ENCODE assay signal across 12 mouse cellular contexts in genomic region chr13:81801121-81801520, GRCm38 (mm10). TPM values are rescaled to one million over a fixed set of nuclear protein-coding genes. Genes with fewer than 3 reads are reported as not detected.
DNase-seq lines count a peak whose midpoint lies in the region; ATAC-seq lines count a peak whose summit lies in the region.
"Had no signal": no experiment of that assay in that cellular context is flagged by ENCODE, and none has a peak within 500 bp of the region (broad histone marks: within the 10 kb centered on the region; RNA-seq: fewer than 3 reads in every experiment).

No protein-coding gene starts in this region.

- peak; percentile 74 for DNase-seq in midbrain, embryonic 11.5 days (ENCODE audit: low spot score, missing footprints)
- DNase-seq in adipocyte (ENCODE audit: low spot score) = peak; percentile 45
- DNase-seq in retina, postnatal 1 day = peak; percentile 54
- no peak for DNase-seq in gastrocnemius, adult 18-20 months (ENCODE audit: low spot score)
- DNase-seq in spleen, postnatal 4 days (ENCODE audit: low spot score in 2 of 2) = no peak
- DNase-seq: kidney, postnatal 10 days had no signal

- H3K4me1 ChIP-seq in heart, embryonic 13.5 days = peaks cover 7% of the 10 kb centered on the region; the same call in 1 of the 2 replicates
- H3K4me1 ChIP-seq in heart, embryonic 11.5 days (ENCODE audit: control insufficient read depth, insufficient read depth, low read length) = no peaks in the 10 kb centered on the region
- H3K4me1 ChIP-seq in midbrain, embryonic 11.5 days (ENCODE audit: control insufficient read depth, insufficient read depth, low read length) = no peaks in the 10 kb centered on the region
- H3K4me1 ChIP-seq in midbrain, embryonic 13.5 days (replicated peaks) = no peaks in the 10 kb centered on the region
- H3K4me1 ChIP-seq: limb, embryonic 15.5 days had no signal

- H3K27ac ChIP-seq in heart, embryonic 13.5 days (replicated peaks) = no peak overlapping the region
- H3K27ac ChIP-seq in heart, embryonic 11.5 days (ENCODE audit: low read depth, low read length) = no peak overlapping the region
- no peak overlapping the region for H3K27ac ChIP-seq in midbrain, embryonic 11.5 days (ENCODE audit: low read depth, low read length)
- no peak overlapping the region for H3K27ac ChIP-seq in midbrain, embryonic 13.5 days
- H3K27ac ChIP-seq: limb, embryonic 15.5 days had no signal

- H3K9ac ChIP-seq in heart, embryonic 13.5 days = no peak overlapping the region
- H3K9ac ChIP-seq in heart, embryonic 11.5 days (ENCODE audit: low read depth, low read length) = no peak overlapping the region
- H3K9ac ChIP-seq in midbrain, embryonic 11.5 days (ENCODE audit: low read length) = no peak overlapping the region
- no peak overlapping the region for H3K9ac ChIP-seq in midbrain, embryonic 13.5 days (replicated peaks)
- H3K9ac ChIP-seq: heart, embryonic 12.5 days; limb, embryonic 15.5 days had no signal

- ATAC-seq in heart, embryonic 13.5 days (ENCODE audit: extremely low read depth, insufficient number of reproducible peaks, low FRiP score, low TSS enrichment) = no peak
- ATAC-seq in heart, embryonic 11.5 days (replicated peaks; ENCODE audit: insufficient number of reproducible peaks, low FRiP score, low TSS enrichment) = no peak
- no peak for ATAC-seq in midbrain, embryonic 11.5 days (ENCODE audit: low FRiP score)
- no peak for ATAC-seq in midbrain, embryonic 13.5 days

- WGBS in heart, embryonic 13.5 days = 33% methylated on average over 3 of the region's 3 CpGs
- 42% methylated on average over 3 of the region's 3 CpGs for WGBS in heart, embryonic 11.5 days (ENCODE audit: insufficient replicate concordance)
- 46% methylated on average over 3 of the region's 3 CpGs for WGBS in midbrain, embryonic 11.5 days
- 52% methylated on average over 3 of the region's 3 CpGs for WGBS in midbrain, embryonic 13.5 days

- peak overlapping the region; percentile 40; the same call in 1 of the 2 replicates for H3K4me2 ChIP-seq in heart, embryonic 13.5 days
- no peak overlapping the region for H3K4me2 ChIP-seq in heart, embryonic 11.5 days
- no peak overlapping the region for H3K4me2 ChIP-seq in midbrain, embryonic 11.5 days
- H3K4me2 ChIP-seq in midbrain, embryonic 13.5 days (replicated peaks) = no peak overlapping the region
- H3K4me2 ChIP-seq: heart, embryonic 12.5 days; limb, embryonic 15.5 days had no signal

- peaks cover 2% of the 10 kb centered on the region; the same call in 1 of the 2 replicates for H3K36me3 ChIP-seq in heart, embryonic 13.5 days
- H3K36me3 ChIP-seq in heart, embryonic 11.5 days (ENCODE audit: control insufficient read depth, insufficient read depth, low read length) = no peaks in the 10 kb centered on the region
- no peaks in the 10 kb centered on the region for H3K36me3 ChIP-seq in midbrain, embryonic 11.5 days (ENCODE audit: control insufficient read depth, insufficient read depth, low read length)
- H3K36me3 ChIP-seq in midbrain, embryonic 13.5 days = no peaks in the 10 kb centered on the region; the same call in 1 of the 2 replicates
- H3K36me3 ChIP-seq: heart, embryonic 12.5 days; limb, embryonic 15.5 days had no signal

- H3K27me3 ChIP-seq in heart, embryonic 13.5 days (replicated peaks) = no peaks in the 10 kb centered on the region
- no peaks in the 10 kb centered on the region for H3K27me3 ChIP-seq in heart, embryonic 11.5 days (ENCODE audit: control insufficient read depth, insufficient read depth, low read length)
- H3K27me3 ChIP-seq in midbrain, embryonic 11.5 days (ENCODE audit: control insufficient read depth, insufficient read depth, low read length) = no peaks in the 10 kb centered on the region
- no peaks in the 10 kb centered on the region for H3K27me3 ChIP-seq in midbrain, embryonic 13.5 days
- H3K27me3 ChIP-seq: heart, embryonic 12.5 days; limb, embryonic 15.5 days had no signal

- no peak overlapping the region for H3K4me3 ChIP-seq in heart, embryonic 13.5 days
- no peak overlapping the region for H3K4me3 ChIP-seq in heart, embryonic 11.5 days (ENCODE audit: low read depth, low read length)
- no peak overlapping the region for H3K4me3 ChIP-seq in midbrain, embryonic 11.5 days (ENCODE audit: low read depth, low read length)
- H3K4me3 ChIP-seq in midbrain, embryonic 13.5 days (replicated peaks) = no peak overlapping the region
- H3K4me3 ChIP-seq: heart, embryonic 12.5 days; limb, embryonic 15.5 days; myocyte had no signal

- H3K9me3 ChIP-seq in heart, embryonic 13.5 days = no peaks in the 10 kb centered on the region
- no peaks in the 10 kb centered on the region for H3K9me3 ChIP-seq in heart, embryonic 11.5 days (replicated peaks; ENCODE audit: control insufficient read depth, low read length)
- no peaks in the 10 kb centered on the region for H3K9me3 ChIP-seq in midbrain, embryonic 11.5 days (ENCODE audit: control insufficient read depth, low read length)
- no peaks in the 10 kb centered on the region for H3K9me3 ChIP-seq in midbrain, embryonic 13.5 days
- H3K9me3 ChIP-seq: heart, embryonic 12.5 days; limb, embryonic 15.5 days had no signal

RNA-seq across cellular contexts. Expression of gene Cetn3, which starts 18.2 kb away (rescaled TPM):
- 162 and 175 TPM in 2 replicates for polyA plus RNA-seq in heart, embryonic 13.5 days (2015; fragmentation: Nextera tagmentation; extraction: Ambion mirVana)
- polyA plus RNA-seq in heart, embryonic 11.5 days (2014; fragmentation: Nextera tagmentation; extraction: Ambion mirVana) = 220 and 240 TPM in 2 replicates
- polyA plus RNA-seq in midbrain, embryonic 11.5 days (2014; fragmentation: Nextera tagmentation; extraction: Ambion mirVana) = 279 and 302 TPM in 2 replicates
- polyA plus RNA-seq in midbrain, embryonic 13.5 days (2015; fragmentation: Nextera tagmentation; extraction: Ambion mirVana) = 246 and 262 TPM in 2 replicates
- total RNA-seq in gastrocnemius, adult 18-20 months (2021) = 10 to 100 TPM; 21.6 to 26.3 TPM

Comparison
In these comparisons a context has a peak if more than half of its experiments do, and no peak if none do; other contexts are left out.
1. DNase-seq: peak in midbrain, embryonic 11.5 days (single experiment), adipocyte (single experiment) and retina, postnatal 1 day (single experiment); none in gastrocnemius, adult 18-20 months (single experiment) and spleen, postnatal 4 days (0 of 2).